Mouse (Mus musculus): ENCODE measurements around the gene Mpdu1.
"Not testable (repeated sequence)": the region's sequence is repeated elsewhere in the genome, so short reads cannot be mapped to it uniquely, and the experiment has no call there.

Gene Mpdu1

GRCm38 (mm10) chr11:69663795-69664194 is 1.4 kb upstream of the Mpdu1 start:
- peak; percentile 55 for DNase-seq

- DNase-seq, result no peak
Measured at GRCm38 (mm10) chr11:69662967-69663671, 677 bp upstream of the Mpdu1 start.

GRCm38 (mm10) chr11:69661221-69661881 is 1.1 kb downstream of the Mpdu1 start:
- no peak for DNase-seq

- no peak for DNase-seq
Measured at GRCm38 (mm10) chr11:69657462-69657881, 5.0 kb downstream of the Mpdu1 start.

GRCm38 (mm10) chr11:69656617-69657461 is 5.6 kb downstream of the Mpdu1 start:
- no peak for DNase-seq

- DNase-seq, result no peak
Measured at GRCm38 (mm10) chr11:69656065-69656455, 6.4 kb downstream of the Mpdu1 start.

- peak; percentile 69 for DNase-seq
Measured at GRCm38 (mm10) chr11:69655264-69656064, 7.0 kb downstream of the Mpdu1 start, which contains the start of gene Sox15. Gene Sox15, plus strand, starts transcription at chr11:69655314.

- no peak for DNase-seq
Measured at GRCm38 (mm10) chr11:69654760-69655159, 7.7 kb downstream of the Mpdu1 start.

GRCm38 (mm10) chr11:69653399-69653798 is 9.0 kb downstream of the Mpdu1 start:
- DNase-seq, result no peak

GRCm38 (mm10) chr11:69645860-69646259 is 16.6 kb downstream of the Mpdu1 start:
- DNase-seq, result no peak

GRCm38 (mm10) chr11:69635471-69635870 is 27.0 kb downstream of the Mpdu1 start:
- no peak for DNase-seq

- no peak for DNase-seq
Measured at GRCm38 (mm10) chr11:69633128-69633866, 29.1 kb downstream of the Mpdu1 start.

GRCm38 (mm10) chr11:69632284-69633089 is 30.0 kb downstream of the Mpdu1 start, which contains the start of gene Fxr2:
Gene Fxr2, plus strand, starts transcription at chr11:69632990.
- DNase-seq, result peak; percentile 100

GRCm38 (mm10) chr11:69629802-69630201 is 32.6 kb downstream of the Mpdu1 start:
- DNase-seq, result no peak

GRCm38 (mm10) chr11:69628286-69628685 is 34.2 kb downstream of the Mpdu1 start:
- peak; percentile 67 for DNase-seq

GRCm38 (mm10) chr11:69624339-69624738 is 38.1 kb downstream of the Mpdu1 start:
- not testable (repeated sequence) for DNase-seq

- DNase-seq, result no peak
Measured at GRCm38 (mm10) chr11:69623006-69623405, 39.4 kb downstream of the Mpdu1 start.

GRCm38 (mm10) chr11:69622406-69622805 is 40.0 kb downstream of the Mpdu1 start:
- DNase-seq, result no peak

- DNase-seq, result no peak
Measured at GRCm38 (mm10) chr11:69621571-69622268, 40.7 kb downstream of the Mpdu1 start, which contains the start of gene Sat2. Gene Sat2, plus strand, starts transcription at chr11:69622024.

All from layer of hippocampus, adult 9-11 months (tissue).